Mouse (Mus musculus) right cerebral cortex, postnatal 4 days (tissue): ENCODE data around the gene Ppp6c.
"Not testable (repeated sequence)": the region's sequence is repeated elsewhere in the genome, so short reads cannot be mapped to it uniquely, and the experiment has no call there.

Experiments
- DNase-seq: peaks from one replicate; pipeline ENCODE4 v3.0.0-alpha.2; 2022

The Ppp6c gene

GRCm38 (mm10) chr2:39226019-39226640 lies at the start of gene Ppp6c:
Gene Ppp6c, minus strand, starts transcription at chr2:39226451.
- peak; percentile 86 for DNase-seq

GRCm38 (mm10) chr2:39268357-39268756 lies 42.1 kb upstream of the Ppp6c start:
- DNase-seq: no peak

- peak; percentile 58 for DNase-seq
Measured at GRCm38 (mm10) chr2:39252275-39252674, 26.0 kb upstream of the Ppp6c start.

GRCm38 (mm10) chr2:39246862-39247261 lies 20.6 kb upstream of the Ppp6c start:
- DNase-seq: not testable (repeated sequence)

- no peak for DNase-seq
Measured at GRCm38 (mm10) chr2:39226731-39227130, 480 bp upstream of the Ppp6c start.

- peak; percentile 21 for DNase-seq
Measured at GRCm38 (mm10) chr2:39225331-39226018, 776 bp downstream of the Ppp6c start.

- DNase-seq: no peak
Measured at GRCm38 (mm10) chr2:39224621-39225020, 1.6 kb downstream of the Ppp6c start.

- no peak for DNase-seq
Measured at GRCm38 (mm10) chr2:39220010-39220409, 6.2 kb downstream of the Ppp6c start.

- no peak for DNase-seq
Measured at GRCm38 (mm10) chr2:39219034-39219433, 7.2 kb downstream of the Ppp6c start.

- DNase-seq: no peak
Measured at GRCm38 (mm10) chr2:39217150-39217549, 9.1 kb downstream of the Ppp6c start.

GRCm38 (mm10) chr2:39210738-39211137 lies 15.5 kb downstream of the Ppp6c start:
- DNase-seq: no peak

- DNase-seq: no peak
Measured at GRCm38 (mm10) chr2:39203359-39203758, 22.9 kb downstream of the Ppp6c start.

- no peak for DNase-seq
Measured at GRCm38 (mm10) chr2:39194809-39195208, 31.4 kb downstream of the Ppp6c start.

- DNase-seq: peak; percentile 94
Measured at GRCm38 (mm10) chr2:39190561-39191056, 35.6 kb downstream of the Ppp6c start, which contains the start of gene Scai. Gene Scai, minus strand, starts transcription at chr2:39190734.

- DNase-seq: no peak
Measured at GRCm38 (mm10) chr2:39189961-39190560, 36.2 kb downstream of the Ppp6c start.

GRCm38 (mm10) chr2:39185942-39186341 lies 40.3 kb downstream of the Ppp6c start:
- DNase-seq: no peak

GRCm38 (mm10) chr2:39183587-39183986 lies 42.7 kb downstream of the Ppp6c start:
- no peak for DNase-seq

GRCm38 (mm10) chr2:39160996-39161395 lies 65.3 kb downstream of the Ppp6c start:
- DNase-seq: no peak

GRCm38 (mm10) chr2:39157916-39158315 lies 68.3 kb downstream of the Ppp6c start:
- DNase-seq: no peak

GRCm38 (mm10) chr2:39156821-39157220 lies 69.4 kb downstream of the Ppp6c start:
- no peak for DNase-seq

GRCm38 (mm10) chr2:39150943-39151342 lies 75.3 kb downstream of the Ppp6c start:
- DNase-seq: no peak

GRCm38 (mm10) chr2:39148075-39148474 lies 78.2 kb downstream of the Ppp6c start:
- no peak for DNase-seq

GRCm38 (mm10) chr2:39146469-39146868 lies 79.8 kb downstream of the Ppp6c start:
- DNase-seq: no peak
